Mouse (Mus musculus) cerebellum, postnatal 36 days (tissue): ENCODE measurements at regions not wholly inside any gene's neighbourhood (a gene's known extent, or its start where the extent isn't known, plus 50 kb on each side); places are given as distances from the start of the nearest gene placed in this dataset.

Experiments used
- DNase-seq, 2 experiments: peaks; one replicate each; pipeline ENCODE4 v3.0.0; 2021 to 2022; ENCODE audit warnings: mixed read lengths in 2 of 2

GRCm38 (mm10) chr8:26527186-26527580, 407.8 kb downstream of the Gm45692 start:
- DNase-seq = no peak

DNA sequence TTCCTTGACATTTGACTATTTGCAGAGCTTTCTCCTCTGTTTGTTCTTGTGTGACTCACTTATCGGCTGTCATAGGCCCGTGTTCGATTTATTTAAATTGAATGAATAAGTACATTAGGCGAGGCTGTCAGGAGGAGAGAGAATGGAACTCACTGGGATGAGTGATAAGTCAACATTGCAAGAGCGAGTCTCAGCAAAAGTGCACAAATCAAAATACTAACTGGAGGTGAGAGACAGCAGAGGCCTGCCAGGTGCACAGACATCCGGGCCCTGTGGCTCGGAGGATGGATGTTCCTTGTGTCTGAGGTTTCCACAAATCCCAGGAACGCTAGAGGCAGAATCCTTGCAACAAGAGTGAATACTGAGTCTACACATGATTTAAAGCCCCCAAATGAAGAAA, 410.6 kb downstream of the Gm45692 start:
- no peak for DNase-seq

DNA sequence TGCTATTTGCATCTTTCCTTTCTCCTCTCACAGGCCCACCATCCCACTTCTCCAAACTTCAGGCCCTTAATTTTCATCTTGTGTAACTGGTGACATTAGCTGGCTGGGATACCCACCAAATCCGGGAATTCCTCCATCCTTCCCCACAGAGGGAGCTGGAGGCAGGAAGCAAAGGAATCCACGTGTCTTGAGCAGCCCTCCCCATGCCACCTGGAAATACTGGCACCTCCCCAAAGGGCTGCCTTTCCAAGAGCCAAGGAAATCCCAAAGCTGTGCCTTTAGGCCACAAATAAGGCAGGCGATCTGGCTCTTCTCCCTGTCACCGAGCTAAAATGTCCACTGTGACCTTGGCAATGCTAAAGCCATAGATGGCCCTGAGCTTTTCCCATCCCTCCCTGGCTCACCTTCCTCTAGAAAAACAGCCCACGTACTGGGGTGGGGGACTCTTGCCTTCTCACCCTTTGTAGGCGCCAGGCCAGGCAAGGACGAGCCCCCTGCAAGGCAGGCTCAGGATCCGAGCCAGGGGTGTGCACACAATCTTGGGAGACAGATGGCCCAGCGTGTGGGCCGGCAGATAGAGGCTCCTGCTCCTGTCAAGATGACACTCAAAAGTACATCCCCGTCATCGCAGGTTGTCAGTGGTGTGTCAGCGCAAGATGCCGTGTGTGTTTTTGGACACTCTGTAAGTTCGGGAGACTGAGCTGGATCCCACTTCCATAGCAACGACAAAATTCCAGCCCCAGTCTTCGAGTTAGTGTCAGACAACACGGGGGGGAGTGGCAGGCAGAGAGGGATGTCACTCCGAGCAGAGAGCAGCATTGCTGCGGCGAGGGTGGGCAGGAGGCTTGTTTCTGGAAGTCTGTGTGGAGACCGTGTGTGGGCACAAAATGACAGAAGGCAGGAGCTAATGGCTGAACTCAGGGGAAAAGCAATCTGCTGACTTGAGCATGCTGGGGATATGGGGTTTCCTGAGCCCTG, 414.4 kb downstream of the Gm45692 start:
- DNase-seq = peak; percentile 95 to 97

DNA sequence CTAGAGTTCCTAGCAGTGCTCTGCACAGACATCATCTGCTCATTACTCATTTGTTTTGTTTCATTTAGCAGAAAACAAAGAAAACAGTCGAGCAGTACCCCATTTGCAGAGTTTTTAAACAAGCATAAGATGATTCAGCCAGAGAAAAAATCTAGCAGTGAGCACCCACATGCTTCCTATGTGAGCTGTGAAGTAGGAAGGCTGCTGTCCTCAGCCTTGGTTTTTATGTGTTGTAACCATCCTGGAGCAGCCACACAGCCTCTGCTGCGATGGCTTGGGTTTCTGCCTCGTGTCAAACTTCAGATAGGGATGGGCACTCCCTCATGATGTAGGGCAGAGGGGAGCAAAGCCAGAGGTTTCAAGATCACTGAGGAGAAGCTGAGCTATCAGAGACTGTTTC, 416.5 kb downstream of the Gm45692 start:
- DNase-seq = no peak

DNA sequence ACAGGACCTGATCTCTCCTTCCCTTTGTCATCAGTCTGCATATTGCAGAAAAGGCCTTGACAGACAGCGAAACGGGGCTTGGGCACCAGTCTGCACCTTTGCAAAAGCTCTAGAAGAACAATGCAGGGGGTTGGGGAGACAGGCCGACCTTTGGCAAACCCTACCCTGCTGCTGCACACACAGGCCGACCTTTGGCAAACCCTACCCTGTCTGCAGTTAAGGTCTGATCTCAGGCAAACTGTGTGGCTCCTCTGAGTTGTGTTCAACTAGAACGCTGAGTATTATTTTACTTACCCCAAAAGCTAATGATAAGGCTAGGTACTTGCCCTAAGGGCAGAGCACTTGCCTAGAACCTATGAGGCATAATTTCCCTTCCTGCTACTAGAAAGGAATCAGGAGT, 423.4 kb upstream of the Zfp703 start:
- DNase-seq = no peak

GRCm38 (mm10) chr8:26559196-26559595, 417.9 kb upstream of the Zfp703 start:
- DNase-seq = no peak

DNA sequence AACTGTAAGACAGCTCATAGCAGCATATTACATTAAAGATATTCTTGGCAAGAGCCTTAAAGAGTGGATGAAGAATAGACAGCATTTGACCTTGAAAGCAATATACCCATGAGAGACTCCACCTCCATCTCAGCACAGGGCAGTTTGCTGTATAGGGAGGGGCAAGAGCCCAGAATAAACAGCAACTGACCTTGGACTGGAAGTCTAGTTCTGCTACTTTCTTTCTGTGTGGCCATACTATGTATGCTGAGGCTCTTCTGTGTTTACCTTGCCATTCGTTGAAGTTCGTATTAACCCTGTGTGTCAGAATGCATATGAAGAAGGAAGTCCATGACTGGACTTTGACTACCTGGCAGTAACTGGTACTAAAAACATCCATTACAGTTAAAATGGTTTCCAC, 414.0 kb upstream of the Zfp703 start:
- DNase-seq = no peak

- no peak for DNase-seq
Observed at GRCm38 (mm10) chr8:26564254-26564653, 412.9 kb upstream of the Zfp703 start.

- DNase-seq = no peak
Observed at GRCm38 (mm10) chr8:26568423-26569060, 408.6 kb upstream of the Zfp703 start.

DNA sequence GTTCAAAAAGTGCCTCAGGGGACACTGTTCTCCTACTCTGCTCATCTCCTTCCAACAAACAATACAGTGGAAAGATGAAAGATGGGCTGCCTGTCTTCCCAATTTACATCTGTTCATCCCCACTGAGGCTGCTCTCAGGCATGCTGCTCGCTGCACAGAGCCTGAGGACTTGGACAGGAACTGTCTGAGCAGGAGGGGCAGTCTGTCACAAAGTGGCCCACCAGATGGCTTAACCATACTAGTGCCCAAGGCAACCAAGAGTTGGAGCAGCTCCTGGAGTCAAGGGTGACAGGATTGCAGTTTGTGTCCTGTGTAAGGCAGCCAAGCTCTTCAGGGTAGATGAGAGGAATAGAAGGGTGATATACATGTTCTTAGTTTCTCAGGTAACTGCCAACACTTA, 388.3 kb upstream of the Zfp703 start:
- DNase-seq = peak; percentile 60 to 70

DNA sequence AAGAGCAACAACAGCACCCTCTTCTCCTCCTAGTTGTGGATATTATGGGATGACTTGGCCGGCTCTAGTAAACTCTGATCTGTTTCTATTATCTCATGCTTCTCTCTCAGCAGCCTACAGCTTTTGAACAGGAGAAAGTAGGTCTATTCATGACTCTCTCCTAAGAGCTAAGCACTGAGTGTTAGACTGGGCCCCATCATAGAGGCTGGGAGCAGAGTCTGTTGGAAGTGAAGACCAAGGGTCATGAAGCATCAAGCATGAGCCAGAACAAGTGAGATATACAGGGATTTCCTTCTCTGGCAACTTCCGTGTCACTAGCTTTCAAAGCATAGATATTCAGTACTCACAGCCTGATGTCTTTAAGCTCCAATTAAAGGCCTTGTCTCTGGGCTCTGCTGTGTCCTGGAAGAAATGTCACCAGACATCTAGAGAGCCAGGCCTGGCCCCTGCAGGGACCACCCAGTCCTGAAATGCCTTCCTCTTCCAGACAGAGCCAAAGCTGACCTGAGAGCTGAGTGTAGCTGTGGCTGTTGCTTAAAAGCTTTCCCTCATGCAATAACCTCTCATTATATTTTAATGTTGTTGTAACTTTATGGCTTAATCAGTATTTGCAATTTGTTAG, 386.4 kb upstream of the Zfp703 start:
- peak in 1 of 2 experiments; percentile 12 for DNase-seq

DNA sequence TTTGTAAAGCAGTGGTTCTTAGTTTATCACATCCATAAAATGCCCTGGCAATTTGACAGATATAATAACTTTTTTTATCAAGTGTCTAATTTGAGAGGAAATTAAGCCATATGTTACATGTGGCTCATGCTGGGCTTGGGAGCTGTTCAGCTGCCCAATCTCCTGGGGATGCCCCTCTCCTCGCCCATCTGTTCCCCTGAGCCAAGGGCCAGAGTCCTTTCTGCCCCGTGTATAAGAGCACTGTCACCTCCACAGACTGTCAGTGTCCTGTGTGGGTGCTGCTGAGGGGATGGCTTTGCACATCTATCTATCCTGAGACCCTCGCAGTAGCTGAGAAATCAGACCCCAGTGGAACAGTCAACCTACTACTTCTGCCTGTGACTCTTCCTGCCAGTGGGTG, 385.9 kb upstream of the Zfp703 start:
- peak; percentile 82 to 84 for DNase-seq

DNA sequence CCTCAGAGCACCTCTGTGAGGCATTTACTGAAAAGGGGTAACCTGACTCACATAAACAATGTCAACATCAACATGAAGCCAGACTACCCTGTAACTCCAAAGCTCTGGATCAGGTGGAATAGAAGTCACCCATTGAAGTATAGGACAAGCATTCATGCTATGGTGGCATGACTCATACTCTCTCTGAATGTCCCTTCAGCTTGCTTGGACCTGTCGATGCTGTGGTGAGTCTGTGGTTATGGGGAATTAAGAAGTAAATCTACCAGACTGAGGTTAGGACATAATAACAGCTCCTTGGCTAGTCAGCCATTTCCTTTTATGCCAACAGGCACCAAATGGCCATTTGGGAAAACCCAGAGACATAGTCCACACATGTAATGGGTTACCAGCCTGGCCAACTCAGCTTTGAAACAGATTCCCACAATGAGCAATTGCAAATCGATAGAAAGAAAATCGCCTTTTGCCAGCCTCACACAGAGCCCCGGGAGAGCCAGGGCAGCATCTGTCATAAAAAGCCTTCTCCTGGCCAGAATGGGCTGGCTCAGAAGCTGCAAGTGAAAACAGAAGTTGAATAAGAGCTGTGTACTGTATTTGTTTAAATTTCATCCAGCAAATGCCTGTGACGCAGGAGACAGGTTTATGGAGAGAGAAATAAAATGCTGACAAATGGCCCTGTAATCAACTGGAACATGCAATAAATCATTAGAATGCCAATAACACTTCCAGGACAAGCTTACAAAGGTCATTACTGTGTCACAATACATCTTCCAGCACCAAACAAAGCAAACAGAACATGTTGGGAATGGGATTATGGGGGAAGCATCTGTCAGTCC, 383.4 kb upstream of the Zfp703 start:
- DNase-seq = no peak

GRCm38 (mm10) chr8:26594369-26594920, 382.7 kb upstream of the Zfp703 start:
- DNase-seq = no peak

GRCm38 (mm10) chr8:26595431-26596018, 381.6 kb upstream of the Zfp703 start:
- DNase-seq = no peak

- no peak for DNase-seq
Observed at GRCm38 (mm10) chr8:26596665-26597362, 380.3 kb upstream of the Zfp703 start.

DNA sequence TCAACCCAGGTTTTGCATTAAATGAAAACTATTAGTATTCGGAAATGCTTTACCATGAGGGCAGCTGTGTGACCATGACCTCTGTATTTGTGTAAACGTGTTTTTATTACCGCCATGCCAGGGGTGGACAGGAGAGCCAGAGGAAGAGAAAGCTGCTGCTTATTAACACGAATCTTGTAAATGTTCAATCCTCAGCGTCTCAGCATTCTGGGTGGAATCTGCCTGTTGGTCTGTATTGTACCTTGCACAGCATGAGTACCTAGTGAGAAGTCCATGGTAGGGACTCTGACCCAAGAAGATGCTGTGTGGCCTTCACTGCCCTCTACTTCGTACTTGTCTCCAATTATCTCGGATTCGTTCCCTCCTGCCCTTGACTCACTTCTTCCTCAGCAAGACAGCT, 378.6 kb upstream of the Zfp703 start:
- DNase-seq = no peak

DNA sequence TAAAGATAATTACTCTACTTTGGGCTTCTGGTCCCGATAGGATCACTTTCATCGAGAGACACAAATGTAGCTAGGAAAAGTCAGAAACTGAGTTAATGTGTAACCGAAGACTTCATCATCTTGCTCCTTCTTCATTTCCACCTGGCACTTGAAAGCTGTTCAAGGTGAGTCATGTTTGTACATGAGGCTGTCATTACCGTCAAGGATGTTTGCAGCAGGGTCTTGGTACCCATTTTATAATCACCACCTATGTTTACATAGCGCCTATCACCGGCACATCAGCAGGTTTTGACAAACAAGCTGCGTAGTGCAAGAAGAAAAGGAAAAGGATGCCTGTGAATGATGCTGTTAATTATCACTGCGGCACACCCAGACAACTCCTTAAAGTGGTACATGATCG, 377.0 kb upstream of the Zfp703 start:
- DNase-seq = no peak

DNA sequence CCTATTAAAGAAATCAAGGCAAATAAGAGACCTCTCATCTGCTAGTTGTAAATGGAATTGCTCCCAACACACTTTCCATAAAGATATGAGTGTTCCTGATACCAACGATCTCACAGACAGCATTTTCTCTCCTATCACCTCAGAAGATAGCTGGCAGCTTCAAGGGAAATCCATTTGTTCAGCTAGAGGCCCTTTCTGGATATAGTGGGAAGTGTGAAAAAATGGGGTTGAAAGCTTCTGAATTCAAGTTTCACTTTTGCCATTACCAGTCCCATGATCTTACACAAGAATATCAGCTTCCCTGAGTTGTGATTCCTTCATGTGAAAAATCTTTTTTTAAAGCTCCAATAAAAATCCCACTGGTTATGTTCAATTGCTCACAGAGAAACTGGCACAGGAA, 369.1 kb upstream of the Zfp703 start:
- no peak for DNase-seq

DNA sequence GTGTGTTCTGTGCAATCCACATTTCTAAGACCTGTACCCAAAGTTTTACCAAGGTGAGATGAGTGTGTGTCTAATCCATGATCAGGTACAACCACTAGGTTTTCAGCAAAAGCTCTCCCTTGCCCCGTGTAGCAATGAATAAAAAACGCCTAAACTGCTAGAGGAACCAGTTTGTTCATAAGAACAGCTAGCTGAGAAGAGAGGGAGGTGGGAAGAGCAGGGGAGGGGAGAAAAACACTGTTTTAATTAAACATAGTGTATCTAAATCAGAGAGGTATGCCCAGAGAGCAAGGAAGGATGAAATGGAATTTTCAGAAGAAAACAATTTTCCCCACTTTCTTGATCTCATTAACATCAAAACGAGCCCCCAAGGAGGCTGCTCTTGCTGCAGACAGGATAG, 368.5 kb upstream of the Zfp703 start:
- no peak for DNase-seq

DNA sequence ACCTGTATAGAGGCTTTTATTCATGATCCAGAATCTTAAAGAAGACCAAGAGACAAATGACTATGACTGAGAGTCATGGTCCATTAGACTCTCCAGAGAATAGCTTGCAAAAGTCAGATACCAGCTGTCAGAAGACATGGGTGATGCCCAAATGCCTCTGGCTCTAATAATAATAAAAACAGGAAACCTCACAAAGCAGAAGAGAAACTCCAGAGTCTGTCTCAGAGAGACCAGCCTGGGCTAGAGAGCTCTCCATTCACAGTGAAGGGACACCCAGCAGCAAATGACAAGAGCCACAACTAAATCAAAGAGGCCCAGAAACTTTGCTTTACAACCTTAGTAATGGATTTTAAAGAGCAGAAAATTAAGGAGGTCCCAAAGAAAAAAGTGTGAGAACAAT, 365.0 kb upstream of the Zfp703 start:
- no peak for DNase-seq
